Mouse (Mus musculus) embryonic facial prominence, embryonic 12.5 days (tissue): ENCODE results near the gene Htr1f. TPM values are rescaled to one million over a fixed set of nuclear protein-coding genes. Genes with fewer than 3 reads are reported as not detected.

ENCODE experiments used
- ATAC-seq: fragments of 200-750 bp; cut with Nextera tagmentation; 2 replicates; pipeline ENCODE4 v1.8.0; 2017; ENCODE audit not compliant: insufficient number of reproducible peaks, insufficient read depth, low FRiP score, low TSS enrichment
- H3K27ac ChIP-seq: fragments of 300-500 bp; sonication (generic); 2 replicates; pipeline ENCODE4 v1.5.1; 2016; ENCODE audit warnings: mild to moderate bottlenecking
- H3K27me3 ChIP-seq: fragments of 300-500 bp; sonication (generic); 2 replicates; pipeline ENCODE4 v1.6.1; 2016; ENCODE audit warnings: mild to moderate bottlenecking, moderate library complexity
- H3K36me3 ChIP-seq: fragments of 300-500 bp; sonication (generic); 2 replicates; pipeline ENCODE4 v1.6.1; 2016; ENCODE audit warnings: mild to moderate bottlenecking
- H3K4me1 ChIP-seq: fragments of 300-500 bp; sonication (generic); 2 replicates; pipeline ENCODE4 v1.6.1; 2016
- H3K4me2 ChIP-seq: fragments of 300-500 bp; sonication (generic); replicated peaks from 2 replicates; pipeline ENCODE4 v1.6.1; 2016; ENCODE audit warnings: mild to moderate bottlenecking, moderate library complexity
- H3K4me3 ChIP-seq: fragments of 300-500 bp; sonication (generic); 2 replicates; pipeline ENCODE4 v1.5.1; 2016; ENCODE audit warnings: mild to moderate bottlenecking
- H3K9ac ChIP-seq: fragments of 300-500 bp; sonication (generic); 2 replicates; pipeline ENCODE4 v1.6.1; 2016; ENCODE audit warnings: mild to moderate bottlenecking, moderate library complexity
- H3K9me3 ChIP-seq: fragments of 300-500 bp; sonication (generic); 2 replicates; pipeline ENCODE4 v1.6.1; 2016; ENCODE audit warnings: mild to moderate bottlenecking, moderate library complexity
- WGBS: fragments of 180-500 bp; shearing (Covaris S2); methylation state at CpG from one replicate; pipeline ENCODE4 v1.1.7; 2016; 5-methylcytosine and 5-hydroxymethylcytosine counted together
- microRNA-seq: library from miRNA; unstranded; fragments of <30 nt; microRNA quantifications from one replicate; pipeline ENCODE4, GENCODE M21; 2017
- polyA plus RNA-seq: library from polyadenylated mRNA; unstranded; fragments of >200 nt; fragmentation: Nextera tagmentation; extraction: Ambion mirVana; gene quantifications from 2 replicates; pipeline ENCODE4 v1.2.1, GENCODE M21; 2016

The Htr1f gene
- polyA plus RNA-seq, 1 experiment from 2014 or later: 0.26 TPM

GRCm38 (mm10) chr16:64881442-64881841 is 224.2 kb downstream of the Htr1f start:
- H3K9me3 ChIP-seq: no peaks in the 10 kb centered on the region
- 0 out of 2 replicates have a peak, but pooled peaks cover 3% of the 10 kb centered on the region for H3K4me1 ChIP-seq
- 72% methylated on average over 2 of the region's 2 CpGs for WGBS
- H3K36me3 ChIP-seq: no peaks in the 10 kb centered on the region
- no peak overlapping the region for H3K4me3 ChIP-seq
- ATAC-seq: no peak
- no peak overlapping the region for H3K9ac ChIP-seq
- H3K4me2 ChIP-seq: no peak overlapping the region
- no peak overlapping the region for H3K27ac ChIP-seq
- no peaks in the 10 kb centered on the region for H3K27me3 ChIP-seq

DNA sequence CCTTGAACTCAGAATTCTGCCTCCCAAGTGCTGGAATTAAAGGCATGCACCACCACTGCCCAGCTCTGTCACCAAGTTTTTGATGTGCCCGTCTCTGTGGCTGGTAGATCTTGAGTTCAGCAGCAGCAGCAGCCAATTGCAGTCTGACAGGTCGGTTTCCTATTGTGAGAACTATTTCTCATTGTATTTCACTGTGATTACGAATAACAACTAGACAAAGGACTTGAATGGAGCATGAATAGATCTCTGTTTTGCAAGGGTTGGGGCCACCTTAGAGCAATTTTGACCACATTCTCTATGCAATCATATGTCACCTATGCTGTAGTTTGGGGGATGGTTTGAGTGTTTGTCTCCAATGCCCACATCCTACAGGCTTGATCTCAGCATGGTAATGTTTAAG is 224.7 kb downstream of the Htr1f start:
- WGBS: 78% methylated on average over 3 of the region's 3 CpGs
- H3K9me3 ChIP-seq: no peaks in the 10 kb centered on the region
- H3K4me3 ChIP-seq: no peak overlapping the region
- H3K36me3 ChIP-seq: no peaks in the 10 kb centered on the region
- no peaks in the 10 kb centered on the region for H3K27me3 ChIP-seq
- no peak overlapping the region for H3K27ac ChIP-seq
- ATAC-seq: no peak
- 0 out of 2 replicates have a peak, but pooled peaks cover 3% of the 10 kb centered on the region for H3K4me1 ChIP-seq
- H3K4me2 ChIP-seq: no peak overlapping the region
- no peak overlapping the region for H3K9ac ChIP-seq

DNA sequence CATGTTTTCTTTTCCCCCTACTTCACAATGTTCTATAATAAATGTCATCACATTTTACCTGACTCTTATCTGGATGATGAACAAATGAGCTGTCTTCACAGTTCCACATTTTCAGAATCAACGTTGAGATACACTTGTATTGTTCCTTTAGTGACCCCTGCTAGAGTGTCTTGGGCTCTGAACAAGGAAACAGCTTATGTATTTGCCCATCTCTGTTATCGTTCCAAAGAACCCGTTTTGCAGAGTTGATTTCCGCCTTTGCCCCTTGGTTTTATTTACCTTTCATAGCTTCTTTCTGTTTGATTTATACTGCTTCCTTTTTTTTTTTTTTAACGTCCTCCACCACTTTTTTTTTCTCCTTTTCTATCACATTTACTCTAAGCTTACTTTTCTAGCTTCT is 225.9 kb downstream of the Htr1f start:
- Histone ChIP-seq H3K4me3 (no peak overlapping the region), H3K27ac (no peak overlapping the region), H3K9me3 (no peaks in the 10 kb centered on the region), H3K4me2 (no peak overlapping the region), H3K4me1 (0 out of 2 replicates have a peak, but pooled peaks cover 3% of the 10 kb centered on the region), H3K36me3 (no peaks in the 10 kb centered on the region), H3K9ac (no peak overlapping the region), H3K27me3 (no peaks in the 10 kb centered on the region)
- no peak for ATAC-seq
- WGBS: 82% methylated on average over 5 of the region's 5 CpGs

DNA sequence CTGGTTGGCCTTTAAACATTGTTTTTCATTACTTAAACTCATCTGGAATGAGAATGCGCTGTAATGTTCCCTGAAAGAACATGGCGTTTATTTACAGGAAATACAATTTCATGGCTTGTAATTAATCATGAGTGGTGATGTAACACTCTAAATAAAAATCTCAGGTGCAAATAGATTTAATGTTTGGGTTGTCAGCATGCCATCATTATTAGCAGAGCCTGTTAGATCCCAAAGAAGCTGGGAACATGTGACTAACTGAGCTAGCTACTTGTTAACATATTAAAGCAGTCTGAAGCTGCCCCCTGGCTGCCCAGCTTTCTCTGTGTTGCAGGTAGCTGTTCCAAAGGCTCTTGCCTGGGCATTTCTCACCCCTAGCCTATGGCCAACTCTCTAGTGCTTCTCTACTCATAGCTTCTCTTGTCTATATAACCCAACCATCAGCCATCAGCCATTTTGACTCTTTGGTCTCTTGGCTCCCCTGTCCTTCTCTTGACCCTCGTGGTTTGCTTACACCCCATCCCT is 227.0 kb downstream of the Htr1f start:
- H3K9me3 ChIP-seq: no peaks in the 10 kb centered on the region
- no peak overlapping the region for H3K4me2 ChIP-seq
- H3K27me3 ChIP-seq: no peaks in the 10 kb centered on the region
- no peaks in the 10 kb centered on the region for H3K4me1 ChIP-seq
- no peak overlapping the region for H3K9ac ChIP-seq
- no peak for ATAC-seq
- H3K27ac ChIP-seq: no peak overlapping the region
- WGBS: 71% methylated on average over 3 of the region's 3 CpGs
- no peak overlapping the region for H3K4me3 ChIP-seq
- H3K36me3 ChIP-seq: no peaks in the 10 kb centered on the region

DNA sequence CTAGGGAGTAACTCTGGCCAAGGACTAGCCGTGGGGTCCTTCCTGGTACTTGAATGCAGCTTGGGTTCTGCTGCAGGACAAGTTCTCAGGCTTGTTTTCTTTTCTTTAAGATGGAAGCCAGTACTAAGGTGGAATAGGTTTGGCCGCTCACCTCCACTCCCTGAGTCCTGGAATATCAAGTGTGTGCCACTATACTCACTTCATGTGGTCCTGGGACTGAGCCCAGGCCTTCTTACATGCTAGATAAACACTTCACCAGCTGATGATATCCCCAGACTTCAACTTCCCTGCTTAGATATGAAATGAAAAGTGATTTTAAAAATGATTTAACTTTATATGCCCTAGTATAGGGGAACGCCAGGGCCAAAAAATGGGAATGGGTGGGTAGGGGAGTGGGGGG is 228.3 kb downstream of the Htr1f start:
- no peaks in the 10 kb centered on the region for H3K36me3 ChIP-seq
- no peak overlapping the region for H3K9ac ChIP-seq
- no peaks in the 10 kb centered on the region for H3K4me1 ChIP-seq
- ATAC-seq: no peak
- no peak overlapping the region for H3K4me2 ChIP-seq
- H3K27ac ChIP-seq: no peak overlapping the region
- no peaks in the 10 kb centered on the region for H3K9me3 ChIP-seq
- no peaks in the 10 kb centered on the region for H3K27me3 ChIP-seq
- 86% methylated on average over 3 of the region's 3 CpGs for WGBS
- no peak overlapping the region for H3K4me3 ChIP-seq

DNA sequence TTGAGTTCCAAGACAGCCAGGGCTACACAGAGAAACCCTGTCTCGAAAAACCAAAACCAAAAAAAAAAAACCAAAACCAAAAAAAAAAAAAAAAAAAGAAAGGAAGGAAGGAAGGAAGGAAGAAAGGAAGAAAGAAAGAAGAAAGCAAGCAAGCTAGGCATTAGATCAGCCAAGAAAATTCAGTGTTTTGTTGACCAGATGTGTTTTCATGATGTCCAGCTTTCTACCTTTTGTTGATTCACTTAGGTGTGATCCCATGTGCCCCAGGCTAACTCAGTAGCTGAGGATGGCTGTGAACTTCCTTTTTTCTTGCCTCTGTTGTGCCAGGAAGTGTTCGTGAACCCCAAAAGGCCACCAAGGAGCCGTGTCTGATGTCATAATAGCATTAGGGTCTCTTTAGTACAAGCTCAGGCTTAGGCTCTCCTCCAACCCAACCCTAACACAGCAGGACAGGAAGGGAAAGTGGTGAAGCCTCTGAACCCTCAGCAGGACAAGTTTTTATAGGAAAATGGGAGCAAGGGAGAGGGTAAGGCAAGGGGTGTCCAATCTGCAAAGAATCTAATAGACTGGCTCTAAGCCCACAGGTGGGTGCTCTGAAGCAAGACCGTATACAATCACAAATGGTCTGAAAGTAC is 228.9 kb downstream of the Htr1f start:
- Histone ChIP-seq H3K4me3 (no peak overlapping the region), H3K36me3 (no peaks in the 10 kb centered on the region), H3K27ac (no peak overlapping the region), H3K9ac (no peak overlapping the region), H3K4me1 (no peaks in the 10 kb centered on the region), H3K27me3 (no peaks in the 10 kb centered on the region), H3K9me3 (no peaks in the 10 kb centered on the region), H3K4me2 (no peak overlapping the region)
- no peak for ATAC-seq
- WGBS: 79% methylated on average over 4 of the region's 4 CpGs

DNA sequence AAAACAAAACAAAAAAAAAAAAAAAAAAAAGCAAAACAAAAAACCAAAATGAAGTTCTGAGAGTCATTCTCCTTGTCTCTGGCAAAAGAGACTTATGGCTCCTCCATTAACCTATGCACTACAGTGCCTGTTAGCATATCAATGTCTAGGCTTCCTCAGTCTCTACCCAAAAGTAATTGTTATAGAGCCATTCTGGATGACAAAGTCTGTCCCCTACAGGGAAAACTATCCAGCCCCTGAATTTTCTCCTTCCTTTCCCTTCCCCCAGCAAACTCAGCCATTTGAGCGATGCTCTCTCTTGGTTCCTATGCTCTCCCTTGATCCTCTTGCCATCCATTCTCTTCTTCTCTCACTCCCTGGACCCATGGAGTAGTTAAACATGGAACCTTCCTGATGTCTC is 229.8 kb downstream of the Htr1f start:
- no peak for ATAC-seq

GRCm38 (mm10) chr16:64875384-64875783 is 230.3 kb downstream of the Htr1f start:
- Histone ChIP-seq H3K36me3 (no peaks in the 10 kb centered on the region), H3K27ac (no peak overlapping the region), H3K27me3 (no peaks in the 10 kb centered on the region), H3K4me1 (no peaks in the 10 kb centered on the region), H3K9ac (no peak overlapping the region), H3K9me3 (no peaks in the 10 kb centered on the region), H3K4me2 (no peak overlapping the region), H3K4me3 (no peak overlapping the region)
- WGBS: 94% methylated on average over 10 of the region's 10 CpGs
- no peak for ATAC-seq

More for the DNA sequence above, 229.8 kb downstream of the Htr1f start:
- Histone ChIP-seq H3K36me3 (no peaks in the 10 kb centered on the region), H3K4me3 (no peak overlapping the region), H3K27me3 (no peaks in the 10 kb centered on the region), H3K9ac (no peak overlapping the region), H3K4me2 (no peak overlapping the region), H3K27ac (no peak overlapping the region), H3K9me3 (no peaks in the 10 kb centered on the region), H3K4me1 (no peaks in the 10 kb centered on the region)
- WGBS: 86% methylated on average over 1 of the region's 1 CpGs

Small RNAs within 50 kb of the gene (microRNA-seq; reads per million reads assigned to microRNA genes)
- gene Gm23374: not detected
